Mouse (Mus musculus): ENCODE results near the gene Gzme. TPM values are rescaled to one million over a fixed set of nuclear protein-coding genes. Genes with fewer than 3 reads are reported as not detected.
"Not testable (repeated sequence)": the region's sequence is repeated elsewhere in the genome, so short reads cannot be mapped to it uniquely, and the experiment has no call there.

The Gzme gene
- polyA plus RNA-seq (2017; shearing (Covaris generic)) = not detected

- ATAC-seq = no peak
Observed at GRCm38 (mm10) chr14:56120525-56120924, at the start of gene Gzme. Gzme (minus strand) TSS chr14:56120625.

DNA sequence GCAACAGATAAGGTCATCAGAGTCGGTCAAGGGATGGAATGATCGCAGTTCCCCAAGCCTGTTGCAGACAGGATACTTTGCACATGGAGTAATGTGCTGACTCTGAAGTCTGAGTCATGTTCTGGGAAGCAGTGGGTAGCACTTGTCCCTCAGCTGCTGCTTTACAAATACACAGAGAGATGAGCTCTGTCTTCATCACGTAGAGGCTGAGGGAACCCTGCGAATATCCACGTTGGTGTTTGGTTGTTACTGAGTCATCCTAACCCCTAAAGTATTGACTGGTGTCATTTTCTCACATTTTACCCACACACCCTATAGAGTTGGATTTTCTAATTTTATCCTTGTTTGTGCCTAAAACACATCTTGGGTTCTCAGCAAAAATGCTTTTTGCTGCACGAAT lies 47.6 kb upstream of the Gzme start:
- ATAC-seq = no peak

GRCm38 (mm10) chr14:56162109-56162508 lies 41.7 kb upstream of the Gzme start:
- ATAC-seq = no peak

DNA sequence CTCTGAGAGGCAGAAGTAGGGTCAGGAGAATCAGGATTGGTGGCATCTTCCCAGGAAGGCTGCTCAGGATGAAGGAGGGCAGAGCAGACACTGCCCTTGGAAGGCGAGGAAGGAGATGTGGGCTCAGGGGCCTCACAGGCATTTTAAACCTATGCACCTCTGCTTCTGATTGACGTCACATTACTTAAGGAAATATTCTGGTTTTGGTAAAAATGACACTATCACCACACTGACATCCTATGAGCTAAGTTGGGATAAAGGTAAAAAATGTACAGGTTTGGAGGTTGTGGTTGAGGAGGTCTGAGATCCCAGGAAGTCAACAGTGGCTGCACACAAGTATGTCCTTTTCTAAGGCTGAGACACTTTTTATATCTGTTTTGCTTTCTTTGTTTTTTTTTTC lies 39.1 kb upstream of the Gzme start, which contains the start of gene Gzmg:
Gene Gzmg, minus strand, starts transcription at position 101 of the 400 bp plus-strand sequence.
- ATAC-seq = not testable (repeated sequence)

- ATAC-seq = no peak
Observed at GRCm38 (mm10) chr14:56155340-56155739, 34.9 kb upstream of the Gzme start.

DNA sequence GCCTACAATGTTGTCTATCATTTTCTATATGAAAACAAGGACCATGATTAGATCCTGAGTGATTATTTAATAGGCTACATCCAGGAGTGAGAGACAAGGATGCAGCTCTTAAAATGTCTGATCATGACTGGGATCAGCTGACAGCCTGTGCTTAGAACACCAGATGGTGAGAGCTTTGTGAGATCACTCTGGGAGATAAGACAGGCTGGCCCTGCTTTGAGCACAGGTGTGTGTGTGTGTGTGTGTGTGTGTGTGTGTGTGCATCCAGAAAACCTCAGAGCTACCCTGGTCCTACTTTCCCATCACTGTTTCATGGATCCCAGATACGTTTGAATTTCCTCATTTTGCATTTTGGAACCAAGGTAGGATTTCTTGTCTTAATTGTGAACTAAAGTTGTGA lies 13.2 kb upstream of the Gzme start:
- not testable (repeated sequence) for ATAC-seq

GRCm38 (mm10) chr14:56132508-56132907 lies 12.1 kb upstream of the Gzme start, which contains the start of gene Gzmd:
Gzmd (minus strand) TSS chr14:56132608.
- not testable (repeated sequence) for ATAC-seq

- ATAC-seq = no peak
Observed at GRCm38 (mm10) chr14:56128341-56128740, 7.9 kb upstream of the Gzme start.

- no peak for ATAC-seq
Observed at GRCm38 (mm10) chr14:56123516-56123915, 3.1 kb upstream of the Gzme start.

- not testable (repeated sequence) for ATAC-seq
Observed at GRCm38 (mm10) chr14:56115531-56116310, 4.7 kb downstream of the Gzme start.

DNA sequence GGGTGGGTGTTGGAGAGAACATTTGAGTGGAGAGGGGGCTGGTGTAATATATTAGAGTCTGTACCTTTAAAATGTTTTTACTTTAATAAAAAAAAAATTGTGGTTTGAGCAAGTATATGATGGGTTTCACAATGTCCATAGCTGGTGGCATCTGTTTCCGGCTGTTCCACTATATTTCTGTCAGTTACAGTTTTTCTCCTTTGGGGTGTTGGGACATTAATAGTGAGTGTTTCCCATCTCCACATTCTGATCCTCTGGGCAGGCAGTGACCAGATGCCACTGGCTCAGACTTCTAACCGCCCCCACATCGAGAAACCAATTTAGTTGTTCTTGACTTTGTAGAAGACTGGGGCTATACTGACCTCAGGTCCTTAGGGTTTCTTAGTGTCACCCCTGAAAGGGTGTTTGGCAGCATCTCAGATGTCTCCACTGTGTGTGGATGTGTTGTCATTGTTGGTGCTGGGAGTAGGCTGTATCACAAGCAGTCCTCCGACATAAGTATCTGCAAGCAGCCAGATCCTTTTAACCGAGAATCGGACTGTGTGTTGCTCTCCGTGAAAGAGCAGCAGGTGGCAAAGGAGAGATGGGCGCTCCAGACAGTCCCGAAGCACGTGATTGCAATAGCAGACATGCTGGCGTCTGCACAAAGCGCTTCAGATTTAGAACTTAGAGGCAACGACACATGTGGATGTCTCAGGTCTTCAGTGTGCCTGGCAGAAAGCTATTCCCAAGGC lies 14.8 kb downstream of the Gzme start:
- ATAC-seq = no peak

- no peak for ATAC-seq
Observed at GRCm38 (mm10) chr14:56105016-56105415, 15.4 kb downstream of the Gzme start.

GRCm38 (mm10) chr14:56103452-56103851 lies 17.0 kb downstream of the Gzme start:
- no peak for ATAC-seq

DNA sequence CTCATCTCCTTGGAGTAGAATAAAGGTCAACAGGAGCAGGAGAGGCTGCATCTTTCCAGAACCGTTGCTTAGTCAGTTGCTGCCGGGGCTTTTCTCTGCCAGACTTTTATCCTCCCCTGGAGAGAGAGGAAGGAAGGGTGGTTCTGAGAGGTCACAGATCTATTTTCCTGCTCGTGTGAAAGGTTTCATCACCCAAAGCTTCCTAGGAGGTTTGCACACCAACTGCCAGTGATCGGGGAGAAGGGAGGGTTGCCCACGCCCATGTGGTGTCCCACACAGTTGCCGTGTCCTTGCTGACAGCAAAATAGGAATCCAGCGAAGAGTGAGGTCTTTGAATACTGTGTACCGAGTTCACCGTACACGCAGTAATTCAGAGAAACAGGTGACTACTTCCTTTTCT lies 18.0 kb downstream of the Gzme start, which contains the start of gene Ctsg:
Gene Ctsg, minus strand, starts transcription at position 189 of the 400 bp plus-strand sequence.
- ATAC-seq = no peak

DNA sequence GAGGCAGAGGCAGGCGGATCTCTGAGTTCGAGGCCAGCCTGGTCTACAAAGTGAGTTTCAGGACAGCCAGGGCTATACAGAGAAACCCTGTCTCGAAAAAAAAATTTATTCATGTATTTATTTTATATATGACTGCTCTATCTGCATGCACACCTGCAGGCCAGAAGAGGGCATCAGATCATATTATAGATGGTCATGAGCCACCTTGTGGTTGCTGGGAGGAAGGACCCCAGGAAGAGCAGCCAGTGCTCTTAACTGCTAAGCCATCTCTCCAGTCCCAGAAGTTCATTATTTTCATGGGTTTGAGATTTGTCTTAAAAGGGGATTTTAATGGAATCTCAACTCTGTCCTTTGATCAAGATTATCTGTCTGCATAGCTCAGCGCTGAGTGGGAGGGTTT lies 21.5 kb downstream of the Gzme start:
- ATAC-seq = no peak

- ATAC-seq = no peak
Observed at GRCm38 (mm10) chr14:56097597-56097996, 22.8 kb downstream of the Gzme start.

- no peak for ATAC-seq
Observed at GRCm38 (mm10) chr14:56093353-56093752, 27.1 kb downstream of the Gzme start.

DNA sequence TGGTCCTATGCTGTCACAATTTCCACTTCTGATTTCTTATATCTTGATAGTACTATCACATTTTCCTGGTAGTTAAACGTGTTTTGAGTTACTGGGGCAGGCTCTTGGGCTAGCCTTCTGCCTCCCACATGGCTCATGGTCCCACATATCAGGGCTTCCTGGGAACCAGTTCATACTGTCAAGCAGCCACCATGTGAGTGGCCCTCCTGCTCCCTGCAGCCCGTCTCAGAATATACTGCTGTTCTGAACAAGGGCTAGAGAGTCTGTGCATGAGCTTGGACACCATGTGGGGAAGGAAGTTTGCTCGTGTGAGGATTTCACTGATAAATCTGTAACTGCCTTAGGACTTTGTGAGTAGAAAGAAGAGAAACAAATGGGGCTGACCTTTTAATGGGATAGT lies 33.7 kb downstream of the Gzme start:
- ATAC-seq = no peak

DNA sequence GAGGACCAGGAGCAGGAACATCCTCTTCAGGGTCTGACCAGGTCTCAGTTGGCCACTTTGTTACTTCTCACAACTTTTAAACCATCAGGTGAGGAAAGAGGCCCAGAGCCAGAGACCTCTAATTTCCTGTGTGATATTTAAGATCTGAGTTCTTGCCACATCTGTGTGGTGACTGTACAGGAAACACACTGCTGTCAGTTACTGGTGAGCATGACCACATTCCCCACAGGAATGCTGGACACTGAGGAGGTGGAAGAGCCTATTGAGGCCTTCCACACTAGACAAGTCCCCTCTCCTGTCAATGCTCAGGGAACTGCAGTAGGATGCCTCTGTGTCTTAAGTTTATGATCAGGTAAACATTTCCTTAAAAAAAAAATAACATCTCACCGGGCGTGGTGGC lies 35.3 kb downstream of the Gzme start, which contains the start of gene Mcpt8:
Gene Mcpt8, minus strand, starts transcription at position 107 of the 400 bp plus-strand sequence.
- ATAC-seq = no peak

DNA sequence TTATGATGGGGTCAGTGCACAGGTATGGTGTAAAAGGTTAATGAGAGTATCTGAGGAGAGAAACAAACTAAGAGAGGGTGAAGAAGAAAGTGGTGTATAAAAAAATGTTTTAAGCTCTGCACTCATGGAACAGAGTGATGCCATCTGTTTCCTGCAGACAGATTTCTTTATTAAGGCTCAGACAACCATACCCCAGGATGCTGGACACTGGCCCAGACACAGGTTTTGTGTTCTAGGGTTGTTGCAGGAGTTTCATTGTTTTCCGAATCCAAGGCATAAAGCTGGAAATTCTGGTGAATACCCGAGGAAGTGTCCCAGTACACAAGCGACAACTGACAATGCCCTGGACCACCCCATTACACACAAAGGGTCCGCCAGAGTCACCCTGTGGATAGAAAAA lies 38.4 kb downstream of the Gzme start:
- ATAC-seq = no peak

All from CD4-positive, CD25-positive, alpha-beta regulatory T cell, adult 4 months (primary cell).